Mouse (Mus musculus) kidney, postnatal 0 days (tissue): Measurements from ENCODE around the gene Fbxl15. TPM values are rescaled to one million over a fixed set of nuclear protein-coding genes. Genes with fewer than 3 reads are reported as not detected.

Source experiments
- ATAC-seq: fragments of 200-750 bp; cut with Nextera tagmentation; replicated peaks from 2 replicates; pipeline ENCODE4 v1.8.0; 2017; ENCODE audit warnings: low read depth, moderate number of reproducible peaks, moderate TSS enrichment, moderate library complexity; ENCODE audit not compliant: low FRiP score
- DNase-seq: peaks from one replicate; pipeline ENCODE4 v3.0.0-alpha.2; 2016; ENCODE audit warnings: low spot score
- H3K27ac ChIP-seq: fragments of 300-500 bp; sonication (generic); 2 replicates; pipeline ENCODE4 v1.5.1; 2014; ENCODE audit warnings: mild to moderate bottlenecking
- H3K27me3 ChIP-seq: fragments of 300-500 bp; sonication (generic); 2 replicates; pipeline ENCODE4 v1.6.1; 2014; ENCODE audit warnings: low read length, mixed read lengths; ENCODE audit not compliant: insufficient read depth
- H3K36me3 ChIP-seq: fragments of 300-500 bp; sonication (generic); 2 replicates; pipeline ENCODE4 v1.6.1; 2014; ENCODE audit warnings: low read length, mixed read lengths; ENCODE audit not compliant: insufficient read depth
- H3K4me1 ChIP-seq: fragments of 300-500 bp; sonication (generic); replicated peaks from 2 replicates; pipeline ENCODE4 v1.6.1; 2014; ENCODE audit warnings: antibody characterized with exemption, low read length, mixed read lengths; ENCODE audit not compliant: insufficient read depth
- H3K4me2 ChIP-seq: fragments of 300-500 bp; sonication (generic); 2 replicates; pipeline ENCODE4 v1.6.1; 2014; ENCODE audit warnings: mild to moderate bottlenecking, low read length, moderate library complexity, mixed read lengths
- H3K4me3 ChIP-seq: fragments of 300-500 bp; sonication (generic); replicated peaks from 2 replicates; pipeline ENCODE4 v1.5.1; 2014; ENCODE audit warnings: low read depth, low read length
- H3K9ac ChIP-seq: fragments of 300-500 bp; sonication (generic); 2 replicates; pipeline ENCODE4 v1.6.1; 2014; ENCODE audit warnings: low read depth, low read length
- H3K9me3 ChIP-seq: fragments of 300-500 bp; sonication (generic); replicated peaks from 2 replicates; pipeline ENCODE4 v1.6.1; 2016; ENCODE audit warnings: low read length, inconsistent platforms, mixed read lengths
- CTCF ChIP-seq: IDR thresholded peaks from 2 replicates; pipeline ENCODE4 v1.5.1; 2016; ENCODE audit warnings: antibody characterized with exemption, low read depth, mild to moderate bottlenecking, moderate library complexity
- WGBS: fragments of 180-500 bp; shearing (Covaris S2); extraction: QIAGEN DNeasy Blood & Tissue Kit; methylation state at CpG from one replicate; pipeline ENCODE4 v1.1.7; 2014; 5-methylcytosine and 5-hydroxymethylcytosine counted together
- polyA plus RNA-seq: library from polyadenylated mRNA; unstranded; fragments of >200 nt; fragmentation: Nextera tagmentation; extraction: Ambion mirVana; gene quantifications from 2 replicates; pipeline ENCODE4 v1.2.1, GENCODE M21; 2015

Fbxl15 gene
- polyA plus RNA-seq, 1 experiment from 2014 or later: 33.8 TPM

GRCm38 (mm10) chr19:46339287-46339971 is 11.4 kb downstream of the Fbxl15 start:
- Histone ChIP-seq H3K4me2 (no peak overlapping the region), H3K4me1 (peaks cover 7% of the 10 kb centered on the region; the same call in 1 of the 2 replicates), H3K36me3 (no peaks in the 10 kb centered on the region), H3K27ac (0 out of 2 replicates have a peak overlapping the region, but pooled peaks have one; percentile 28), H3K9ac (no peak overlapping the region), H3K9me3 (no peaks in the 10 kb centered on the region), H3K27me3 (no peaks in the 10 kb centered on the region), H3K4me3 (no peak overlapping the region)
- no peak for ATAC-seq
- DNase-seq: no peak
- no peak for TF ChIP-seq CTCF
- 61% methylated on average over 7 of the region's 7 CpGs for WGBS

GRCm38 (mm10) chr19:46344710-46345419 is 16.9 kb downstream of the Fbxl15 start:
- peaks cover 8% of the 10 kb centered on the region; the same call in 1 of the 2 replicates for H3K4me1 ChIP-seq
- H3K4me3 ChIP-seq: no peak overlapping the region
- H3K9ac ChIP-seq: no peak overlapping the region
- 18% methylated on average over 7 of the region's 7 CpGs for WGBS
- no peak for DNase-seq
- no peaks in the 10 kb centered on the region for H3K9me3 ChIP-seq
- no peak overlapping the region for H3K4me2 ChIP-seq
- no peak for TF ChIP-seq CTCF
- no peaks in the 10 kb centered on the region for H3K36me3 ChIP-seq
- no peak for ATAC-seq
- no peak overlapping the region for H3K27ac ChIP-seq
- H3K27me3 ChIP-seq: no peaks in the 10 kb centered on the region

GRCm38 (mm10) chr19:46347146-46347545 is 19.2 kb downstream of the Fbxl15 start:
- no peak for DNase-seq
- Histone ChIP-seq H3K27me3 (no peaks in the 10 kb centered on the region), H3K4me2 (no peak overlapping the region), H3K9me3 (no peaks in the 10 kb centered on the region), H3K36me3 (no peaks in the 10 kb centered on the region), H3K27ac (no peak overlapping the region), H3K4me1 (peaks cover 9% of the 10 kb centered on the region; the same call in 1 of the 2 replicates), H3K4me3 (no peak overlapping the region), H3K9ac (no peak overlapping the region)
- no peak for TF ChIP-seq CTCF
- ATAC-seq: no peak
- 94% methylated on average over 1 of the region's 1 CpGs for WGBS

- peak overlapping the region; percentile 59 for H3K4me3 ChIP-seq
- peak overlapping the region; percentile 87 for H3K4me2 ChIP-seq
- ATAC-seq: no peak
- DNase-seq: peak; percentile 68
- TF ChIP-seq CTCF: no peak
- H3K9ac ChIP-seq: peak overlapping the region; percentile 80
- H3K27ac ChIP-seq: peak overlapping the region; percentile 85
- 23% methylated on average over 14 of the region's 14 CpGs for WGBS
- no peaks in the 10 kb centered on the region for H3K36me3 ChIP-seq
- peaks cover 9% of the 10 kb centered on the region; the same call in 1 of the 2 replicates for H3K4me1 ChIP-seq
- no peaks in the 10 kb centered on the region for H3K27me3 ChIP-seq
- no peaks in the 10 kb centered on the region for H3K9me3 ChIP-seq
These were observed 20.1 kb downstream of the Fbxl15 start for GRCm38 (mm10) chr19:46347936-46348668.

GRCm38 (mm10) chr19:46348761-46349458 is 20.9 kb downstream of the Fbxl15 start:
- peak overlapping the region; percentile 59 for H3K4me3 ChIP-seq
- under 1% methylated on average over 67 of the region's 78 CpGs for WGBS
- no peaks in the 10 kb centered on the region for H3K9me3 ChIP-seq
- H3K4me1 ChIP-seq: peaks cover 9% of the 10 kb centered on the region; the same call in 1 of the 2 replicates
- DNase-seq (peak; percentile 83), ATAC-seq (peak; percentile 81)
- TF ChIP-seq CTCF: no peak
- H3K4me2 ChIP-seq: peak overlapping the region; percentile 87
- H3K27me3 ChIP-seq: no peaks in the 10 kb centered on the region
- no peaks in the 10 kb centered on the region for H3K36me3 ChIP-seq
- peak overlapping the region; percentile 80 for H3K9ac ChIP-seq
- peak overlapping the region; percentile 85 for H3K27ac ChIP-seq
